Mouse (Mus musculus) cerebellum, adult 2 months (tissue): ENCODE measurements at regions not wholly inside any gene's neighbourhood (a gene's known extent, or its start where the extent isn't known, plus 50 kb on each side); places are given as distances from the start of the nearest gene placed in this dataset.

Experiments
- CTCF ChIP-seq: fragments of 200-500 bp; IDR thresholded peaks from 2 replicates; pipeline ENCODE4 v1.5.1; 2011; ENCODE audit warnings: low read depth, mild to moderate bottlenecking, control low read depth, low read length, moderate library complexity, borderline replicate concordance; ENCODE audit not compliant: insufficient read depth
- POLR2A ChIP-seq: fragments of 200-500 bp; IDR thresholded peaks from 2 replicates; pipeline ENCODE4 v1.6.1; 2011; ENCODE audit warnings: low read length, control low read depth, borderline replicate concordance; ENCODE audit not compliant: insufficient read depth

- no peak for TF ChIP-seq POLR2A
- TF ChIP-seq CTCF = no peak
Measured at GRCm38 (mm10) chr9:115389082-115389481, 78.9 kb upstream of the Stt3b start.
